15 mouse cellular contexts compared by ENCODE assay signal in genomic region chr1:137378072-137378985, GRCm38 (mm10).
DNase-seq lines count a peak whose midpoint lies in the region; ATAC-seq and TF ChIP-seq lines count a peak whose summit lies in the region.
"Had no signal": no experiment of that assay in that cellular context is flagged by ENCODE, and none has a peak within 500 bp of the region (broad histone marks: within the 10 kb centered on the region; RNA-seq: fewer than 3 reads in every experiment).

No protein-coding gene starts in this region.

- TF ChIP-seq CTCF in lung, postnatal 0 days (IDR thresholded peaks at IDR 0.05): no peak

- no peak for ATAC-seq in embryonic facial prominence, embryonic 14.5 days (ENCODE audit: low read depth)
- ATAC-seq in hindbrain, embryonic 14.5 days (ENCODE audit: low FRiP score): peak; percentile 75; the same call in 1 of the 2 replicates
- peak; percentile 69 for ATAC-seq in neural tube, embryonic 12.5 days (ENCODE audit: low FRiP score, low read depth)
- ATAC-seq in lung, postnatal 0 days: no peak
- ATAC-seq: activated CD4-positive, CD25-positive, alpha-beta regulatory T cell, adult 4 months; CD4-positive, CD25-positive, alpha-beta regulatory T cell, adult 4 months; intestine, embryonic 16.5 days had no signal

- no peaks in the 10 kb centered on the region for H3K27me3 ChIP-seq in embryonic facial prominence, embryonic 14.5 days (replicated peaks; ENCODE audit: control insufficient read depth, insufficient read depth, low read length)
- no peaks in the 10 kb centered on the region for H3K27me3 ChIP-seq in hindbrain, embryonic 14.5 days (ENCODE audit: control insufficient read depth, insufficient read depth, low read length)
- H3K27me3 ChIP-seq in neural tube, embryonic 12.5 days (replicated peaks): no peaks in the 10 kb centered on the region
- no peaks in the 10 kb centered on the region for H3K27me3 ChIP-seq in lung, postnatal 0 days (replicated peaks; ENCODE audit: insufficient read depth, low read length)
- H3K27me3 ChIP-seq: embryonic facial prominence, embryonic 15.5 days; heart, embryonic 15.5 days had no signal

- no peak for TF ChIP-seq EP300 in lung, postnatal 0 days (IDR thresholded peaks at IDR 0.05)

- H3K4me3 ChIP-seq in embryonic facial prominence, embryonic 14.5 days (ENCODE audit: low read depth, low read length): no peak overlapping the region
- H3K4me3 ChIP-seq in hindbrain, embryonic 14.5 days (replicated peaks; ENCODE audit: low read length): no peak overlapping the region
- no peak overlapping the region for H3K4me3 ChIP-seq in neural tube, embryonic 12.5 days
- no peak overlapping the region for H3K4me3 ChIP-seq in lung, postnatal 0 days (ENCODE audit: low read depth, low read length)
- H3K4me3 ChIP-seq: embryonic facial prominence, embryonic 15.5 days; heart, embryonic 15.5 days had no signal

- H3K27ac ChIP-seq in embryonic facial prominence, embryonic 14.5 days (replicated peaks; ENCODE audit: low read depth, low read length): no peak overlapping the region
- peak overlapping the region; percentile 65 for H3K27ac ChIP-seq in hindbrain, embryonic 14.5 days
- no peak overlapping the region for H3K27ac ChIP-seq in neural tube, embryonic 12.5 days
- no peak overlapping the region for H3K27ac ChIP-seq in lung, postnatal 0 days (ENCODE audit: low read length)
- H3K27ac ChIP-seq: embryonic facial prominence, embryonic 15.5 days; heart, embryonic 15.5 days had no signal

- H3K4me2 ChIP-seq in embryonic facial prominence, embryonic 14.5 days (ENCODE audit: low read depth, low read length): no peak overlapping the region
- H3K4me2 ChIP-seq in hindbrain, embryonic 14.5 days (replicated peaks): peak overlapping the region; percentile 32
- H3K4me2 ChIP-seq in neural tube, embryonic 12.5 days (replicated peaks): peak overlapping the region; percentile 37
- H3K4me2 ChIP-seq in lung, postnatal 0 days (replicated peaks; ENCODE audit: low read depth, low read length): no peak overlapping the region
- H3K4me2 ChIP-seq: embryonic facial prominence, embryonic 15.5 days; heart, embryonic 15.5 days had no signal

- WGBS in embryonic facial prominence, embryonic 14.5 days: 23% methylated on average over 6 of the region's 6 CpGs
- 6% methylated on average over 6 of the region's 6 CpGs for WGBS in hindbrain, embryonic 14.5 days
- WGBS in neural tube, embryonic 12.5 days: 8% methylated on average over 6 of the region's 6 CpGs
- WGBS in lung, postnatal 0 days: 46% methylated on average over 6 of the region's 6 CpGs

- H3K9me3 ChIP-seq in embryonic facial prominence, embryonic 14.5 days (ENCODE audit: control insufficient read depth, low read length): no peaks in the 10 kb centered on the region
- no peaks in the 10 kb centered on the region for H3K9me3 ChIP-seq in hindbrain, embryonic 14.5 days (ENCODE audit: control insufficient read depth, low read length)
- H3K9me3 ChIP-seq in neural tube, embryonic 12.5 days: no peaks in the 10 kb centered on the region
- no peaks in the 10 kb centered on the region for H3K9me3 ChIP-seq in lung, postnatal 0 days (ENCODE audit: low read length)
- H3K9me3 ChIP-seq: embryonic facial prominence, embryonic 15.5 days; heart, embryonic 15.5 days had no signal

- DNase-seq in WW6 (ENCODE audit: low read depth, low spot score): peak; percentile 29
- DNase-seq in embryonic facial prominence, embryonic 14.5 days (ENCODE audit: low spot score): peak; percentile 42
- DNase-seq in hindbrain, embryonic 14.5 days (ENCODE audit: low spot score): peak; percentile 61
- no peak for DNase-seq in lung, postnatal 36 days
- DNase-seq in cerebellum, adult 11 months: no peak
- no peak for DNase-seq in lung, postnatal 0 days (ENCODE audit: low spot score)
- no peak for DNase-seq in adrenal gland, adult (ENCODE audit: inconsistent age in 2 of 2, low spot score in 1 of 2)
- DNase-seq: lung, adult 18-20 months; thymus, postnatal 25 days had no signal

- H3K4me1 ChIP-seq in embryonic facial prominence, embryonic 14.5 days (ENCODE audit: control insufficient read depth, insufficient read depth, low read length): no peaks in the 10 kb centered on the region; the same call in none of the 2 replicates
- 0 out of 2 replicates have a peak, but pooled peaks cover 6% of the 10 kb centered on the region for H3K4me1 ChIP-seq in hindbrain, embryonic 14.5 days (replicated peaks; ENCODE audit: control insufficient read depth, insufficient read depth, low read length)
- H3K4me1 ChIP-seq in neural tube, embryonic 12.5 days: peaks cover 24% of the 10 kb centered on the region; the same call in 1 of the 2 replicates
- H3K4me1 ChIP-seq in lung, postnatal 0 days (ENCODE audit: insufficient read depth, low read depth, low read length): peaks cover 5% of the 10 kb centered on the region; the same call in 1 of the 2 replicates
- H3K4me1 ChIP-seq: heart, embryonic 15.5 days had no signal

- H3K9ac ChIP-seq in embryonic facial prominence, embryonic 14.5 days (ENCODE audit: low read depth, low read length): no peak overlapping the region
- no peak overlapping the region for H3K9ac ChIP-seq in hindbrain, embryonic 14.5 days
- no peak overlapping the region for H3K9ac ChIP-seq in neural tube, embryonic 12.5 days
- no peak overlapping the region for H3K9ac ChIP-seq in lung, postnatal 0 days (replicated peaks; ENCODE audit: low read depth)
- H3K9ac ChIP-seq: embryonic facial prominence, embryonic 15.5 days; heart, embryonic 15.5 days had no signal

- no peaks in the 10 kb centered on the region for H3K36me3 ChIP-seq in embryonic facial prominence, embryonic 14.5 days (ENCODE audit: control insufficient read depth, insufficient read depth, low read length)
- no peaks in the 10 kb centered on the region for H3K36me3 ChIP-seq in hindbrain, embryonic 14.5 days (replicated peaks; ENCODE audit: control insufficient read depth, insufficient read depth)
- no peaks in the 10 kb centered on the region for H3K36me3 ChIP-seq in neural tube, embryonic 12.5 days
- no peaks in the 10 kb centered on the region for H3K36me3 ChIP-seq in lung, postnatal 0 days (ENCODE audit: insufficient read depth, low read length)
- H3K36me3 ChIP-seq: embryonic facial prominence, embryonic 15.5 days; heart, embryonic 15.5 days had no signal

Comparison
In these comparisons a context has a peak if more than half of its experiments do, and no peak if none do; other contexts are left out.
1. DNase-seq: peak in WW6 (single experiment), embryonic facial prominence, embryonic 14.5 days (single experiment) and hindbrain, embryonic 14.5 days (single experiment); none in lung, postnatal 36 days (single experiment), cerebellum, adult 11 months (single experiment), lung, postnatal 0 days (single experiment) and adrenal gland, adult (0 of 2).
2. ATAC-seq: peak in hindbrain, embryonic 14.5 days (single experiment) and neural tube, embryonic 12.5 days (single experiment); none in embryonic facial prominence, embryonic 14.5 days (single experiment) and lung, postnatal 0 days (single experiment).
3. H3K4me2 ChIP-seq: peak in hindbrain, embryonic 14.5 days (single experiment) and neural tube, embryonic 12.5 days (single experiment); none in embryonic facial prominence, embryonic 14.5 days (single experiment) and lung, postnatal 0 days (single experiment).